Mouse (Mus musculus): ENCODE results near the gene Wdfy4. TPM values are rescaled to one million over a fixed set of nuclear protein-coding genes. Genes with fewer than 3 reads are reported as not detected.

Gene Wdfy4
- polyA plus RNA-seq, 1 experiment from 2014 or later = 1.2 TPM

DNA sequence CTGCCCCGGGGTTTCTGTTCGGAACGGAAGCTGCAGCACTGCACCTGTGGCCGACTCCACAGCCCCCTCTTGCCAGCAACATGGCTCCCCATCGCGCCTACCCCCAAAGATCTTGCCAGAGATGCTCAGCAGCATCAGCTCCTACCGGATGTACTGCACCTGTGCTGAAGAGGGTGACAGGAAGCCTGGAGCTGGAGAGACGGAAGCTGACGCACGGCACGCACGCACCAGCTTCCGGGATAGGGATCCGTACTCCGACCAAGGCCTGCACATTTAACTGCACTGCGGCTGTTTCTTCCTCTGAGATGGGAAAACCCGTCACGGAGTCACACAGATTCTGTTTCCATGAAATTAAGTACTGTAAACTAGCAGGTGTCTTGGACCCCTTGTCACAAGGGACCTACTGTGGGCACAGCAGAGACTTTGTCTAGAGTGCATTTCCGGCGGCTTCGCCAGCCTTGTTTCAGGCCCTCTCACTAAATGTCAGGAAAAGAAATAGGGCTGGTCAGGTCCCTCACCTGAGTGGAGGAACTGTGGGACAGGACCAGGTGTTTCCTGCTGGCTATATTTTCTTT, 4.6 kb upstream of the Wdfy4 start:
- no peaks in the 10 kb centered on the region for H3K4me1 ChIP-seq (replicated peaks)
- 86% methylated on average over 21 of the region's 21 CpGs for WGBS (ENCODE audit: insufficient replicate concordance)
- H3K9ac ChIP-seq = no peak overlapping the region
- H3K9me3 ChIP-seq (replicated peaks) = no peaks in the 10 kb centered on the region
- no peak overlapping the region for H3K27ac ChIP-seq (replicated peaks)
- no peak overlapping the region for H3K4me2 ChIP-seq
- H3K27me3 ChIP-seq = no peaks in the 10 kb centered on the region
- H3K36me3 ChIP-seq (replicated peaks) = no peaks in the 10 kb centered on the region
- ATAC-seq (ENCODE audit: insufficient read depth) = no peak
- H3K4me3 ChIP-seq (replicated peaks) = no peak overlapping the region

DNA sequence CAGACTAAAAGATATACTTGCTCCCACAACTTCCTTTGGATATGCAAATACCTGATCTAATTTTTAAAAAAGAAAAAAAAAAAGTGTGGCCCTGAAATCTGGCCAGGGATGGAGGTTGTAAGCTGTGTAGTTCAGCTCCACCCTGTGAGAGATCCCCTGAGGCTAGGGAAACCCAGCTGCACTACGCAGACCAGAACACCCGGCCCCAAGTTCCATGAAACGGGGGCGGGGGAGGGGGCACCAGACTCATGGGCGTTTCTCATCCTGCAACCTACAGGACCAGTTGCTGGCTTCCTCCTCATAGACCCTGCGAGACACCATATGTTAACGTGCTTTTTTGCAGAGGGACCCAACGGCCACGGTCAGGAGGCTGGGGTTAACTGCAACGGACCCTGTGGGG, 3.9 kb upstream of the Wdfy4 start:
- Histone ChIP-seq H3K4me3 (replicated peaks) (no peak overlapping the region), H3K27me3 (no peaks in the 10 kb centered on the region), H3K4me1 (replicated peaks) (no peaks in the 10 kb centered on the region), H3K36me3 (replicated peaks) (no peaks in the 10 kb centered on the region), H3K9ac (no peak overlapping the region), H3K4me2 (no peak overlapping the region), H3K9me3 (replicated peaks) (no peaks in the 10 kb centered on the region), H3K27ac (replicated peaks) (no peak overlapping the region)
- ATAC-seq (ENCODE audit: insufficient read depth) = no peak
- WGBS (ENCODE audit: insufficient replicate concordance) = 60% methylated on average over 10 of the region's 10 CpGs

DNA sequence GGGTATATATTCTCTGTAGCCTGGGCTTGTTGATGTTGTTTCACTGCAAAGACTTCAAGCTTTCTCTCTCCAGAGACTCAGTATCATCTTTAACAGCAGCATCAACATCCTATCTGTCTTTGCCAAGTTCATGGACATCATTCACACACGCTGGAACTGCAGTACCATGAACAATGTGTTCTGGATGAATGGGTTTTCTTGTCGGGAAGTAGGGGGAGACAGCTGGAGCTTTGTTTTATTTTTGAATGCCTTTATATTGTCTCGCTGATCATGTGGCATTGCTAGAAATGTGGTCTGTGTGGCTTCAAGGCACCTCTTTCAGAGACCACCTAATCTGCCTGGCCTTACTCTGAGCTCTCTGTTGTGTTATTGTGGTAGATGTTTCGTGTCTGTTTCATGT, 1.9 kb upstream of the Wdfy4 start:
- no peak overlapping the region for H3K4me3 ChIP-seq (replicated peaks)
- H3K27ac ChIP-seq (replicated peaks) = no peak overlapping the region
- H3K4me1 ChIP-seq (replicated peaks) = no peaks in the 10 kb centered on the region
- H3K9ac ChIP-seq = no peak overlapping the region
- no peaks in the 10 kb centered on the region for H3K9me3 ChIP-seq (replicated peaks)
- no peak for ATAC-seq (ENCODE audit: insufficient read depth)
- 59% methylated on average over 4 of the region's 4 CpGs for WGBS (ENCODE audit: insufficient replicate concordance)
- no peaks in the 10 kb centered on the region for H3K36me3 ChIP-seq (replicated peaks)
- no peaks in the 10 kb centered on the region for H3K27me3 ChIP-seq
- H3K4me2 ChIP-seq = no peak overlapping the region

DNA sequence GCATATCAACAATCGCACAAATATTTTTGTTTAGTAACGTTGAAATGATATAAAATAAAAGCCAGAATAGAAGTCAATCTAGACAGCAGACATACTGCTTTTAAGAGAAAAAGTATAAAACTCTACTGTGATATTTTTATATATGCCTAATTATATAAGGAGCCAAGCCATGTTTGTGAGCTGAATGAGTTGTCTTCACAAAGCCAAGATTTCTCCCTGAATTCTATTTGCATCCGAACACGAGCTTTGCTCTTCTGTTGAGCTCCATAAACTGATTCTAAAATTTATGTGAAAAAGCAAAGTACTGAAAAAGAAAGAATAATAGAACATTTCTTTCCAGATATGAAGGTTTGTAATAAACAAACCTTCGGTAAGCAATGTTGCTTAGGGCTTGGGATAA, 5.2 kb downstream of the Wdfy4 start:
- 72% methylated on average over 5 of the region's 5 CpGs for WGBS (ENCODE audit: insufficient replicate concordance)

DNA sequence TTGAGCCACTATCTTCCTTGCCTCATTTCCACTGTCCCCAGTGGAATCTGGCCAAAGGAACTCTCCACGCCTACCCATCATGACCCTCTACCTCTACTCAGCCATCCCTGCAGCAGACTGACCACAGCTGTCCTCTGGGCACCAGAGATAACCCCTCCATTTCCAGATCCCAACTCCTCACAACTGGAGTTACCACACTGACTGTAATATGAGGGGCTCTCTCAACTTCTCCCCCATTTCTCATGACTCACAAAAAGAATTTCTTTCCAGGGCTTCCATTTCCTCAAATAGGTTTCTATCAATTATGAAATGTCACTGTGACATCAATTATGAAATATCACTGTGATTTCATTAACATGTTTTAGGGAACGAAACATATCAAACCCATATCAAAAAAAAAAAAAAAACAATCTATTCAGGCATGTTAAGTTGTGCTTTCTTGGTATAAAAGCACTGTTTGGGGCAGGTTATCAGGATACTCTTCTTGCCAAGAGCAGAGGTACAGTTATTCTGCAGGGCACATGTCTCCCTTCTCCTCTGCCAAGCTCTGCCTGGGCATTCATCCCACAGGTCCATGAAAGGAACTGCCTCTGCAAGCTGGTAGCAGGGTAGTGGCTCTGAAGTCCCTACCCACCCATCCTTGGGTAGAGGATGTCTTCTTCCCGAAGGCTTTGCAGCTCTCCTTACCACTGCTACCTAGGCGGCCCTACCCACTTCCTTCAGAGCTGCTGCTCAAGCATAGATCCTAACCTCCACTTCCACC, 10.1 kb downstream of the Wdfy4 start:
- no peaks in the 10 kb centered on the region for H3K9me3 ChIP-seq (replicated peaks)
- H3K4me1 ChIP-seq (replicated peaks) = no peaks in the 10 kb centered on the region
- 52% methylated on average over 4 of the region's 4 CpGs for WGBS (ENCODE audit: insufficient replicate concordance)
- no peaks in the 10 kb centered on the region for H3K27me3 ChIP-seq
- no peak overlapping the region for H3K27ac ChIP-seq (replicated peaks)
- no peak overlapping the region for H3K4me3 ChIP-seq (replicated peaks)
- H3K9ac ChIP-seq = no peak overlapping the region
- H3K4me2 ChIP-seq = no peak overlapping the region
- ATAC-seq (ENCODE audit: insufficient read depth) = no peak
- no peaks in the 10 kb centered on the region for H3K36me3 ChIP-seq (replicated peaks)

More for the DNA sequence above, 5.2 kb downstream of the Wdfy4 start:
- H3K4me3 ChIP-seq (replicated peaks) = no peak overlapping the region
- H3K36me3 ChIP-seq (replicated peaks) = no peaks in the 10 kb centered on the region
- no peak overlapping the region for H3K9ac ChIP-seq
- no peaks in the 10 kb centered on the region for H3K27me3 ChIP-seq
- no peaks in the 10 kb centered on the region for H3K4me1 ChIP-seq (replicated peaks)
- no peak for ATAC-seq (ENCODE audit: insufficient read depth)
- no peaks in the 10 kb centered on the region for H3K9me3 ChIP-seq (replicated peaks)
- no peak overlapping the region for H3K27ac ChIP-seq (replicated peaks)
- H3K4me2 ChIP-seq = no peak overlapping the region

DNA sequence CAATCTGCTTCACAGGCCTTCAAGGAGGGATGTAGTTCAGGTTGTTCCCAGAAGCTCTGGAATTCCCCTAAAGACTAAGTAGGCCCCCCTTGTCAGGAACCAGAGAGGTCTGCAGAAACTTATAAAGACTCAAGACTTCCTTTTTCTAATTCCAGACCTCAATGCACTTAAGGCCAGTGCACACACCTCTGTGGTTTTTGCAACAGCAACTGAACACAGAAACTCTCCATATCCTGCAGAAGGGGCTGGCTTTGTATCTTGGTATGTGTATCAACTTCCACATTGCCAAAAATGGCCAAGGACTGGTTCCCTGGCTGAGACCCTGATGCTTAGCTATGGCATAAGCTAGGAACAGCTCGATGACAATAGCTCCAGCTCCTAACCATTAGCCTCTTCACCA, 13.4 kb downstream of the Wdfy4 start:
- 33% methylated on average over 1 of the region's 1 CpGs for WGBS (ENCODE audit: insufficient replicate concordance)
- H3K4me1 ChIP-seq (replicated peaks) = no peaks in the 10 kb centered on the region

DNA sequence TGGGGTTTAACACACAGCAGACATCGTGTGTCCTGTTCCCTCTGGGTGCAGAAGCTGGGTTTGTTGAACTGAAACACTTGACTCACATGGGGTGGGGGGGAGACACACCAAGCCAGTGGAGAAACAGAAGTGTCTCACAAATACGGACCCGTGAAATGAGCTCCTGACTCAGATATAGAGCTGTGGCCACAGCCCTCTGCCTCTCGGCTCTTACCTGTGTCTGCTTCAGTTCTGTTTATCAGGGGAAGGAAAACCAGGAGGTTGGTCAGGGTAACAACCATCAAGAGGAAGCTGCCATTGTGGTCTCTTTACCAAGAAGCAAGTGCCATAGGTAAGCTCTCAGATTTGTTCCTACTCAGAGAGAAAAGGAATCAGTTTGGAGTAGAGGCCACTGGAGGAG, 16.6 kb downstream of the Wdfy4 start:
- Histone ChIP-seq H3K27me3 (no peaks in the 10 kb centered on the region), H3K9ac (no peak overlapping the region), H3K9me3 (replicated peaks) (no peaks in the 10 kb centered on the region), H3K4me2 (no peak overlapping the region), H3K27ac (replicated peaks) (no peak overlapping the region), H3K36me3 (replicated peaks) (no peaks in the 10 kb centered on the region), H3K4me3 (replicated peaks) (no peak overlapping the region), H3K4me1 (replicated peaks) (no peaks in the 10 kb centered on the region)
- ATAC-seq (ENCODE audit: insufficient read depth) = no peak
- 44% methylated on average over 4 of the region's 4 CpGs for WGBS (ENCODE audit: insufficient replicate concordance)

More for the DNA sequence above, 13.4 kb downstream of the Wdfy4 start:
- Histone ChIP-seq H3K4me2 (no peak overlapping the region), H3K9ac (no peak overlapping the region), H3K27me3 (no peaks in the 10 kb centered on the region), H3K4me3 (replicated peaks) (no peak overlapping the region), H3K27ac (replicated peaks) (no peak overlapping the region), H3K9me3 (replicated peaks) (no peaks in the 10 kb centered on the region), H3K36me3 (replicated peaks) (no peaks in the 10 kb centered on the region)
- no peak for ATAC-seq (ENCODE audit: insufficient read depth)

DNA sequence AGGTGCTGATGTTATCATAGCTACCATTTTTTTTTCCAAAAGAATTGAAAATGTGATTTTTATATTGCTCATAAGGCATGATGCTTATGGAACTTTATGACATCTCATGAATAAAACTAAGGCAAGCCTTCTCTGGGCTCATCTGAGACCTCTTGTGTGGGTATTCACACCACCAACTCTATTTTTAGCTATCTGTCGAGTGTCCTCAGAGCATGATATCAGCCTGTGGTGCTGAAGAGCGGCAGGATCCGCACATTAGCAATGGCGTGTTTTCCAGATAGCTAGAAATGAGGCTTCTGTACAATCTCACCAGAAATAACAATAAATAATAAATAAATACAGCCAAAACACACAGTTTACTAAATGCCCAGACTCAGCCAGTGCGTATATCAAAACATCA, 23.1 kb downstream of the Wdfy4 start:
- no peaks in the 10 kb centered on the region for H3K4me1 ChIP-seq (replicated peaks)
- H3K4me2 ChIP-seq = no peak overlapping the region
- H3K4me3 ChIP-seq (replicated peaks) = no peak overlapping the region
- H3K27ac ChIP-seq (replicated peaks) = no peak overlapping the region
- no peaks in the 10 kb centered on the region for H3K27me3 ChIP-seq
- 57% methylated on average over 5 of the region's 5 CpGs for WGBS (ENCODE audit: insufficient replicate concordance)
- H3K36me3 ChIP-seq (replicated peaks) = no peaks in the 10 kb centered on the region
- H3K9ac ChIP-seq = no peak overlapping the region
- ATAC-seq (ENCODE audit: insufficient read depth) = no peak
- H3K9me3 ChIP-seq (replicated peaks) = no peaks in the 10 kb centered on the region

DNA sequence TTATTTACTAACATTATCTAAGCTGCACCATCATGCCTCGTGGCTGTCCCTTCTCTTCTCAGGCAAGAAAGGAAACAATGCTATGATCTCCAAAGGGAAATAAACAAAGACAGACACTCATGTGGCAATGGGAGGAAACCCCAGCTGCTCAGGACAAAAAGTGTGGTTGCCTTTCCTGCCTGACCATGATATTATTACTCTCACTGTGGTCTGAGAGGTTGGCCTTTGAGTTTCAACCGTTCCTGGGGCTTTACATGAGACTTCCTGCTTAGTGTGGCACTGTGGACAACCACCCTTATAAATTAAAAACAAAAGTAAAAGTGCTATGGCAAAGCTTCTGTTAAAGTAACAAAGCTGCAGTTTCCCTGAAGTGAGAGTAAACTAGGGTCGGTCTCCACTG, 27.0 kb downstream of the Wdfy4 start:
- H3K27ac ChIP-seq (replicated peaks) = no peak overlapping the region
- no peak overlapping the region for H3K4me3 ChIP-seq (replicated peaks)
- H3K9me3 ChIP-seq (replicated peaks) = no peaks in the 10 kb centered on the region
- no peak overlapping the region for H3K4me2 ChIP-seq
- no peak for ATAC-seq (ENCODE audit: insufficient read depth)
- H3K4me1 ChIP-seq (replicated peaks) = no peaks in the 10 kb centered on the region
- H3K36me3 ChIP-seq (replicated peaks) = no peaks in the 10 kb centered on the region
- no peaks in the 10 kb centered on the region for H3K27me3 ChIP-seq
- H3K9ac ChIP-seq = no peak overlapping the region
- WGBS (ENCODE audit: insufficient replicate concordance) = 21% methylated on average over 3 of the region's 3 CpGs

DNA sequence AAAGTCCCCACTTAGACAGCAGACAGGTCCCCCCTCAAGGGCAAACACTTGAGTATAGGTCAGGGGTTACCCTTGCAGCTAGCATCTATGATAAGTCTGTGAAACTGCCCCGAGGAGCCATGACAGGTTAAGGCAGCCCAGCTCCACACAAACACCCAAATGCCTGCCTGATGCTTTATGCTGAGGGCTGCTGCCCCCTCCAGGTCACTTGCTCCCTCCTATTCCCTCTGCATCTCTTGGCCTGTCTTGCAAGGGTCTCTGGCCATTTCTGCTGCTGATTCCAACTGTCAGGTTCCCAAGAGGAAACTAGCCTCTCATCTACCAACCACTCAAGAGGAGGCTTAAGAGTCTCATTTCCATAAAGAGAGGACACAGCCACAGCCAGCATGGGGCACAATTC, 32.4 kb downstream of the Wdfy4 start:
- H3K4me3 ChIP-seq (replicated peaks) = no peak overlapping the region
- no peak overlapping the region for H3K4me2 ChIP-seq
- H3K9me3 ChIP-seq (replicated peaks) = no peaks in the 10 kb centered on the region
- no peaks in the 10 kb centered on the region for H3K36me3 ChIP-seq (replicated peaks)
- WGBS (ENCODE audit: insufficient replicate concordance) = 46% methylated on average over 1 of the region's 1 CpGs
- H3K27ac ChIP-seq (replicated peaks) = no peak overlapping the region
- ATAC-seq (ENCODE audit: insufficient read depth) = no peak
- H3K9ac ChIP-seq = no peak overlapping the region
- no peaks in the 10 kb centered on the region for H3K4me1 ChIP-seq (replicated peaks)
- no peaks in the 10 kb centered on the region for H3K27me3 ChIP-seq

DNA sequence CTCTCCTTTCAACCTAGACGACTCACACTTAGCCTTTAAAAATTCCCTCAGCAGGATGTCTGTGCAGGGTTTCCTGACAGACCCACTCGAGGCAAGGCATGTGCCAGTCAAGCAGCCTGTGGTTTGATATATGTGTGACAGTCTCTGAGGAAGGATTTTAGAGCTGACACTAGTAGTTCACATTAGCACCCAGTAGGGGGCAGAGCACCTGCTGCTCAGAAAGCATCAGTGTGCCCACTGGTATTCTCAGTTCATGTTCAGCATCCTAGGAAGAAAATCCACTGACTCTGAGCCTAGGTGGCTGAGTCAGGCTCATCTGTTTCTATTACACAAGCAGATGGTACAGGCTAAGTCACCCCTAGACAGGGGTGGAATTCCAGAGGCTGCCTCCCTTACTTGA, 39.0 kb downstream of the Wdfy4 start:
- Histone ChIP-seq H3K36me3 (replicated peaks) (no peaks in the 10 kb centered on the region), H3K9ac (no peak overlapping the region), H3K27me3 (no peaks in the 10 kb centered on the region), H3K27ac (replicated peaks) (no peak overlapping the region), H3K4me2 (no peak overlapping the region), H3K9me3 (replicated peaks) (no peaks in the 10 kb centered on the region), H3K4me3 (replicated peaks) (no peak overlapping the region), H3K4me1 (replicated peaks) (no peaks in the 10 kb centered on the region)
- 9% methylated on average over 2 of the region's 2 CpGs for WGBS (ENCODE audit: insufficient replicate concordance)
- ATAC-seq (ENCODE audit: insufficient read depth) = no peak

DNA sequence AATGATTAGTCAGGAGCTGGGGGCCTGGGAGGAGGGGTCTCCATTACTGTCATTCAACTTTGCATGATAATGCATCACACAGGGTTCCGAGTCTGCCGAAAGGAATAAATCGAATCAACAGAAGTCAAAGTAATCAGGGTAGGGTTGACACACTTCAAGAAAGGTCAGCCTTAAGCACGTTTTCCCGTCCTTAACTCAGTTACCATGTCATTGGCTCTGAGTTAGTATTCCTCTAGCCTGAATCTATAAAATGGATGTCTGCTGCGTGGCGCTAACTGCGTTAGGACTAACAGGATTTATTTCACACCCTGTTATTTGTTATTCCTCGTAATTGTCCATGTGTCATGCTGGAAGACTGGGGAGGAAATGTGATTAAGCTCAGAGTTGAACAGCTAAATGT, 48.5 kb downstream of the Wdfy4 start:
- Histone ChIP-seq H3K4me2 (no peak overlapping the region), H3K27ac (replicated peaks) (no peak overlapping the region), H3K4me3 (replicated peaks) (no peak overlapping the region), H3K9me3 (replicated peaks) (no peaks in the 10 kb centered on the region), H3K9ac (no peak overlapping the region), H3K36me3 (replicated peaks) (no peaks in the 10 kb centered on the region), H3K27me3 (no peaks in the 10 kb centered on the region), H3K4me1 (replicated peaks) (no peaks in the 10 kb centered on the region)
- ATAC-seq (ENCODE audit: insufficient read depth) = no peak
- WGBS (ENCODE audit: insufficient replicate concordance) = 67% methylated on average over 9 of the region's 9 CpGs
